Mouse (Mus musculus) megakaryocyte, embryonic 14.5 days (primary cell): ENCODE measurements around the gene Crls1.

Experiments used
- FLI1 ChIP-seq: IDR thresholded peaks from 2 replicates; pipeline ENCODE4 v1.6.1; 2012; ENCODE audit warnings: low read length, inconsistent platforms, mixed read lengths
- GATA1 ChIP-seq: IDR thresholded peaks from 3 replicates; pipeline ENCODE4 v1.6.1; 2012; ENCODE audit warnings: mixed read lengths, low read length, inconsistent platforms, borderline replicate concordance

GRCm38 (mm10) chr2:132880844-132881645, 34.6 kb downstream of the Crls1 start, which contains the start of gene Lrrn4:
- TF ChIP-seq GATA1: no peak
- TF ChIP-seq FLI1: no peak
